Mouse (Mus musculus): ENCODE measurements at regions not wholly inside any gene's neighbourhood (a gene's known extent, or its start where the extent isn't known, plus 50 kb on each side); places are given as distances from the start of the nearest gene placed in this dataset.

DNA sequence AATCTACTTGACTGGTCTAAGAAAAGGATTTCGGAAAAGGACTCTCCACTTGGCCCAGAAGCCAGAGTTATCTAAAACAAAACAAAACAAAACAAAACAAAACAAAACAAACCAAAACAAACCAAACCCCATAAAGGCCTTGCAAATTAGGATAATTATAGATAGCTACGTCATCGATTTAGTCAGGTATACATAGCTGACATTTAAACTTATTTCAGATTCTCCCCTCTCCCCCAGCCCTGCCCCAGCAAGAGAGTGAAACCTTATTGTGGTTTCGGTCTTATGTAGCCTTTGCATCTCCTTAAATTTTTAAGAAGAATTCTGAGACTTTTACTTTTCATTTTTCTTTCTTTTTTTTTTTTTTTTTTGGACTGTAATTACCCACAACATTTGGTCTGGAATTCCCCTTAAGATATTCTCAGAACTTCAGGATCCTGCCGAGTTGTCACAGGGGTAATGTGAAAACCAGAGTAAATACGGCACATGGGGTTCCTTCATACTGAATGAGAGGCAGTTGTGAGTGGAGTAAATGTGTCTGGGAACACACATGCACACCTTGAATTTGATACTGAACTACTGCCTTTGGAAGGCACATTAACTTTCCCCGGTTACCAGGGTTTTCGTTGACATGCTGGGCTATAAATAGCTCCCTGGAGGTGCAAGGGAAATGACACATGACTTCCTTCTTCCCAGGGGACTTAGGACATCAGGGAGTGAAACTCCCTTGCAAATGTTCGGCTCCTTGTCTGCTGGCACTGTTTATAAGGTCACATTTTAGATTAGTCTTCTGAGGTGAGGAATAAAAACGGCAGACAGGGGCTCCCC lies 94.8 kb upstream of the Rap1b start:
- no peak for DNase-seq (ENCODE audit: low spot score in 2 of 2)

DNA sequence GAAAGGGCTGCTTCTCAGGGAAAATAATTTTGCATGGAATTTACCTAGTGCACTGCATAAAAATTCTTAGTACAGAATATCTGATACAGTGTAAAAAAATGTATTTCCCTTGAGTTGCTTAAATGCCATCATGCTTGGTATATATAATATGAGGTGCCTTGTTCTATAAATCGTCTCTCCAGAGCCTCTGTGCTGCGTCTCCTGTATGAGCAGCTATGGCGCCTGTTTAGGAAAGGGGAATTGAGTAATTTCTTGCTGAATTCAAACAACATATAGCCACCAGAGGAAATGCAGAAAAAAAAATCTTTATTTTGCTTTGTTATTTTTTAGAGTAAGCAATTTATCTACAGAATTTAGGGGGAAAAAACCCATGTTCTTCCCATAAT lies 95.4 kb upstream of the Rap1b start:
- no peak for DNase-seq (ENCODE audit: low spot score in 2 of 2)

DNA sequence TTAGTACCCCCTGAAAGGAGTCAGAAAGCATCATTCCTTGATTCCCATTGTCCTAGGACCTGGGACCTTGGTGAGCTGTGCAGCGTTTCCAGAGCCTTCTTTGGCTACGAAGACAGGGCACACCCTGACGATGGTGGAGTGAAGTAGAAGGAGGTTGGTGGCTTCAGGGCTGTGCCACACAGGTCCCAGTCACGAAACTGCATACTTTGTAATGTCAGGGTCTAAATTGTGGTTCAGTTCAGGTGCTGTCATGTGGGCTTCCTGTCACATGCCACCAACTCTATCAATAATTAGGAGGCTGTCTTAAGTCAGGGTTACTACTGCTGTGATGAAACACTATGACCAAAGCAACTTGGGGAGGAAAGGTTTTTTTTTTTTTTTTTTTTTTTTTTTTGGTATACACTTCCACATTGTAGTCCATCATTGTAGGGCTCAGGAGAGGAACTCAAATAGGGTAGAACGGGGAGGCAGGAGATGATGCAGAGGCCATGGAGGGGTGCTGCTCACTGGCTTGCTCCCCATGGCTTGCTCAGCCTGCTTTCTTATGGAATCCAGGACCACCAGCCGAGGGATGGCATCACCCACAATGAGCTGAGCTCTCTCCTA lies 98.0 kb upstream of the Rap1b start:
- no peak for DNase-seq (ENCODE audit: low spot score in 2 of 2)

DNA sequence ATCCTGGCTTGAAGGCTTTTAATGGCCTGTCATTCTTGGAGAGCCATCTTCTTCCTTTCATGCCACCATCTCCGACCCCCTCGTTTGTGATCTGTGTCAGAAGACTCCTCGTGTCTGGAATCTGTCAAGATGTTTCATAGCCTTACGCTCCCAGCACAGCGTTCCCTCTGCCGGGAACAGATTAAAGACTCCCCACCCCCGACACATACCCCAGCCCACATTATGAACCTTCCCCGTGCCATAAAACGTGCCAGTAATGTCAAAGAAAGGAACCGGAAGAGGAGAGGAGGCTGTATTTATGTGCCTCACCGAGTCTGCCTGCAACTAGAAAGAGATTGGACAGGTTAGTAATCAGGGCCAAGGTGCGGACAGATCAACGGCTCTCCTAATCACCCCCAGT lies 101.4 kb upstream of the Rap1b start:
- DNase-seq (ENCODE audit: low spot score in 2 of 2) = no peak

DNA sequence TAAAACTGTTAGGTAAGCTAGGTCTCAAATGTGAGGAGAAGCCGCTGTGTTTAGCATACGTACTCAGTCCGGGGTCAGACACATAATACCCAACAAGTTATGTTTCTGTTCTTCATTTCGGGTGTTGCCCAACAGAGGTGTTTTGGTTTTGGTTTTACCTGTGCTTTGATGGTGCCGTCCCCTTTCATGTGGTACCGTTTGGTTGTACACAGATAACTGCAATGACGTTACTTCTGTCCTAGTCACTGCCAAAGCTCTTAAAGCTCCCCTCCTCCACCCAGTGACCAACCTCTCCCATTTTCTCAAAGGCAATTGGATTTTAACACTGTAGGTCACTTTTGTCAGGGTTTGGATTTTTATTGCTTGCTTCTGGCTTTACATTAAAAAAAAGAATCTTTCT lies 102.1 kb upstream of the Rap1b start:
- DNase-seq (ENCODE audit: low spot score in 2 of 2) = no peak

DNA sequence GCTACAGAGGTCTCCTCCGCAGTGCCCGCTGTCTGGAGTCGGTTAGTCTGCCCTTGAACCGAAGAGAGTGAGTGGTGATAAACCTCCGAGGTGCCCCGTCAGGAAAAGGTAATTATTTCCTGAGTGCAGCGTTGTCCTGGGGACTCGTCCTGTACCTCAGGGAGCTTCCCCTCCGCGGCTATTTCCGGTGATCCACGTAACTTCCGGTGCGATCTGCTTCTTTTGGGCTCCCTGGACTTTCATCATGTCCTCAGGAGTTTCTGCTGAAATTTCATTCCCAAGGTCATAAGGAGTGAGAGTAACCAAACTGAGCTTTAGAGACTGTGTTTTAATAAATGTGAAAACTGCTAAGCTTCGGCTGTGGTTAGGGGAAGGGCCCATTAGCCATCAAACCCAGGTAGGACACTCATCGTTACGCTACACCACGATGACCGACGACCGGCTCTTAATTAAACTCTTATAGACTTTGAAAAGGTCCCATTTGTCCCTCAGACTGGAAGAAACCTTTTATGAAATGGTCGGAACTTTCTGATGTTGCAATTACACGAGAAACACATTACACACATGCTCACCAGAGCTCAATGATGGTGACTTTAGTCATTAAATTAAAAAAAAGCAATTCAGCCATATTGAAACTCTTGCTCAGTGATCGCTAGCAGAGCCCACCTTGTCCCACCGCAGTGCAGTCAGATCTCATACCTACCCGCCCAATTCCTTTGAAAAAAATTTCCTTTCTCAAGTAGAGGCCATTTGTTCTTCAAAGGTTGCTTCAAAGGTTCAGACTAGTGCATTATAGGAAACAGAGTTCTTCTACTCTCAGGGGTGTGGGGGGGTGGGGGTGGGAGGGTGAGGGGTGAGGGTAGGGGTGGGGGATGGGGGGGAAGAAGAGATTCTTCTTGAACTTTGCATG lies 106.5 kb upstream of the Rap1b start:
- DNase-seq (ENCODE audit: low spot score in 2 of 2) = no peak

DNA sequence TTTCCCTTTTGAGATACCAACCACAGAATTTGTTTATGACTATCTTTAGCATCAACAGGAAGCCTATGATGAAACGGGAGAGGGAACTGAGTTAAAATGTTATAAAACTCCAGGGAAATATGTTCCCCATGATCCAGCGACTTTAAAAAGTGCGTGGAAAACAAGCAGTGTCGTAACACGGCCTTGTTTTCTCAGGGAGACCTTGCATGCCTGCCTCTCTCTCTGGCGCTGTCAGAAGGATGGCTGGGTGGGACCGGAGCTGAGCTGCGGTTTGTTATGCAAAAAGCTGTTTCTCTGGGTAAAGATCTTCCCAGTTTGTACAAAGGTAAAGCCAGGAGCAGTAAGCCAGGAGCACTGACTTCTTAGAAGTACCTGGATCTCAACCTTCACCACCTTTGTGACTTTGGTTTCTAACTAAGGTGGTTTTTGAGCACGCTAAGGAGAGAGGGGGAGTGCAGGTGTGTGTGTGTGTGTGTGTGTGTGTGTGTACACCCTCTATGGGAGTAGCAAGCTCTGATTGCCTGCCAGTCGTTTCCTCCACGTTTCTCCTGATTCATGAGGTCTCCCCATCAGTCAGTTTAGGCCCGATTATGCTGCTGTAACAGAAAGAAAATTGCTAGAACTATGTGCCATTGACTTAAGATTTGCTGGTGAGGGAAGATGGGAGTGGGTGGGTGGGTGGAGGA lies 107.3 kb upstream of the Rap1b start:
- DNase-seq (ENCODE audit: low spot score in 2 of 2) = no peak

DNA sequence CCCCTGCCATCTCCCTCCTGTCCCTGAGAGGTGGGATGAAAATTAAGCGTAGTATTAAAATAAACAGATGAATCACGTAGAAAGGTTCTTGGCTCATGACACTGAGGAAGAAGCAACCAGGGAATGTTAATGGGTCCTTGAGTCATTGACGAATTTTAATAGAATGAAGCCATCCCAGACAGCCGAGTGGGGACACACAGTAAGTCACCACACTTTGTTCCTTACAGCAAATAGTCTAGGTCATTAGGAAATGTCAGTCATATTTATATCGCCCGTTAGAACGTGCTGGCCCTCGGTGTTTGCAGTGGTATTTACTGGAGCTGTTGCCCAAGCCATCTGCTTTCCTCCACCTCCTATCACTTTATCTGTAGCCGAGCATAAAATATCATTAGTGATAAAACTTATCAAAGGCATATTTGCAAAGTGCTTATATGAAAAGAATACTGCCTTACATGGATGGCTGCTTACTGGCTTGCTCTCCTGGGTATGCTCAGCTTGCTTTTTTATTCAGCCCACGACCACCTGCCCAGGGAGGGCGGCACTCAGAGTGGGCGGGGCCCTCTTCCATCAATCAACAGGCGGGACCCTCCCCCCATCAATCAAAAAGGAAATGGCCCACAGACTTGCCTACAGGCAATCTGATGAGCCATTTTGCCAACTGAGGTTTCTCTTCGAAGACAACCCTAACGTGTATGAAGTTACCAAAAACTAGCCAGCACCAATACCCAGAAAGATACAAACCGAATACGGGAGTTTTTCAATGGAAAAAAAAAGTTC lies 110.5 kb upstream of the Rap1b start:
- no peak for DNase-seq (ENCODE audit: low spot score in 2 of 2)

DNA sequence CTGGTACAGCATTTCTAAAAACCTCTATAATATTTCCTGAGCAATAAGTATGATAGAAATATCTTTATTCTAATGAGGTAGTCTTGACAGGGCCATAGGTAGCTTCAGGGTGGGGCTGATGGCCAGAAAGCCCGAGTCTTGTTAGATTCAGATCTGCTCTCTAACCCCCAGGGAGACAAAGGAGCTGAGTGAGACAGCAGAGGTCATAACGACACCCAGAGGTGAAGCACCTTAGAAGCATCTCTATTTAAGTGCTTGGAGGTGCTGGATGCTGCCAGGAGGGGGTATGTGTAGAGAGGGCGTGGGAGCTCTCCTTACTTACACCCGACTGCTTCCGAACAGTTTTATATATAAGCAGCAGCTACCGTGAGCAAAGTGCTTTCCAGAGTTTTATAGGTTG lies 128.9 kb upstream of the Rap1b start:
- DNase-seq (ENCODE audit: low spot score in 2 of 2) = no peak

DNA sequence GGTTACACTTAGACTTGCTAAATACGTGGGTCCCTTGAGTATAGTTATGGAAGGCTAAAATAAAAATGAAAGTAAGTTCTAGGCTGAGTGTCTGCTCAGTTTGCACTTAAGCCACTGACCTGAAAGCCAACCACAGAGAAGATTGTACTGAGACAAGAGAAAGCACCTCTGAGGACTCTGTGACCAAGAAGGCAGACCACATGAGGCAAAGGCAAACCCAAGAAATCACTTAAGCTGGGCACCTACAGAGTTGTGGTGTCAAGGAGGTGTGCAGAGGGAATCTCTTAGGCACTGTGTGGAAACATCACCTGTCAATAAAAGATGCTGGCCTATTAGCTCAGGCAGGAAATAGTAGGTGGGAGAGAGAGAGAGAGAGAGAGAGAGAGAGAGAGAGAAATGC lies 129.6 kb upstream of the Rap1b start:
- DNase-seq (ENCODE audit: low spot score in 2 of 2) = no peak

DNA sequence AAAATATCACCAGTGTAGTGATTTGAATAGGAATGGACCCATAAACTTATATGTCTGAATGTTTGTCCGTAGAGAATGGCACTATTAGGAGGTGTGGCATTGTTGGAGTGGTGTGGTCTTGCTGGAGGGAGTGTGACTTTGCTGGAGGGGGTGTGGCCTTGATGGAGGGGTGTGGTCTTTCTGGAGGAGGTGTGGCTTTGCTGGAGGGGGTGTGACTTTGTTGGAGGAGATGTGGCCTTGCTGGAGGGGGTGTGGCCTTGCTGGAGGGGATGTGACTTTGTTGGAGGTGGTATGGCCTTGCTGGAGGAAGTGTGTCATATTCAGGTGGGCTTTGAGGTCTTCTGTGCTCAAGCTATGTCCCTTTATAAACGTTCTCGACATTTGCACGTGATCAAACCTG lies 133.3 kb upstream of the Rap1b start:
- DNase-seq (ENCODE audit: low spot score in 2 of 2) = no peak

DNA sequence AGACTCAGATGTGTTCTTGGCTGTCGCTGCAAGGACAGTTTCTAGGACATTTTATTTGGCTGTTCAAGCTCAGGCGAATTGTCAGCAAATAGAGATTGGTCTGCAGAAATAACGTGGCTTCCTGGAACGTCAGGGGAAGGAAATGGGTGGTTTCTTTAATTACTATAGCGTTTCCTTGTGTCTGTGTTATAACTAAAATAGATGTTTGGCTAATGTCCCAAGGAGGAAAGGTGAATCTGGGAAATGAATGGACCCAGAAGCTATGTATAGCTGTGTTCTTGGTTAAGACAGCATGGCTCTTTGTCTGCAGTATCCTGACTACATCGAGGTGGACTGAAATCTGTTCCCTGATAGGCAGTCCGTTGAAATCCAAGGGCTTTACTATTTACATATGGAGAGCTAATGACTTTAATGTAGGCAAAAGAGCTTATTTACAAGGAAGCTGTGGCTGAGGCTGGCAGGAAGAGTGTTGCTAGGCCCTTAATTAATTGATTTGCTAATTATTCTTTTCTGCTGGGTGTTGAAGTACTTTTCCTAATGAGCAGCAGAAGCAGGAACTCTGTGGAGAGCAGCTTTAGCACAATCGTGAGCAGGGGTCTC lies 136.9 kb upstream of the Rap1b start:
- no peak for DNase-seq (ENCODE audit: low spot score in 2 of 2)

DNA sequence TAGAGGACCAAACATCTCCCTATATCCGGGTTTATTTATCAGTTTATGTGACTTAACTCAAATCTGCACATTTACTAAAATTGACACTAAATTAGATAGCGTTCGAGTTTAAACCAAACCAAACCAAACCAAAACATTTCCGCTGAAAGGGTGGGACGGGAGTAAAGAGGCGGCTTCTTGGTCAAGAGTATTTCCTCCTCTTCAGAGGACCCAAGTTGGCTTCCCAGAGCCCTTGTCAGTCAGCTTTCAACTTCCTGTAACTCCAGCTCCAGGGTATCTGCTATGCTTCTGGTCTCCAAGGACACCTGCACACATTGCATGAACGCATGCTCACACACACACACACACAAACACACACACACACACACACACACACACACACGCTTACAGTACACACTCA lies 137.4 kb upstream of the Rap1b start:
- no peak for DNase-seq (ENCODE audit: low spot score in 2 of 2)

DNA sequence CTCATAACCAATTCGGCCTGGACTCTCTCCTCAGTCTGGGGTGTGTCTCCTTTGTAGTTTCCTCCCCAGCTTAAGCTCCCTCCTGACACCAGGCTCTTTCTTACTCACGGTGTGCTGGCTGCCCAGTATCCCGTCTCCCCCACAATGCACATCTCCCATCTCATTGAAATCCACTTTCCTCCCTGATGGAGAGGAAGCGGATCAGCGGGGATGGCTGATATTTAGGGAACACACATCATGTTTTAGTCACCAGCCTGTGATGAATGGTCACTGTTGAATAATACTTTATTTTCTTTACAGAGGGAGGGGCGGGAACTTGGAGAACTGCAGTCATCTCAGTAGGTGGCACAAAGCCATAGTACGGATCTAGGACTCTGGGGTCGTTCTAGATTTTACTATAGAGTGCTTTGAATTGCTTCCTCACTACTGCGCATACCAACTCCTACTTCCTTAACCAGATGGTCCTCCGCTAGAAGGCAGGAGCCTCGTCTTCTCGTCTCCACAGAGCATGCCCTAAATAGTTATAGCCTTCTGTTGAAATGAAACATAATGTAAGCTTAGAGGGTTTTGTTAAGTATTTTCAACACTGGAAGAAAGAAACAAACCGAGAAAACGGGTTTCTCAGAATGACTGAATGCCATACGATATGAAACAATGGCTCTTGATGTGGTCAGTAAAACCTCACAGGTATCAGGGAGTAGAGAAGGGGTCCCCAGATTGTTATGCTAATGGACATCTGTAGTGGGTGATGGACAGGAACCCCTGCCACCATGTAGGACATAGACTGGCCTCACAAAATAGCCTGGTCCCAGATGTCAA lies 139.2 kb upstream of the Rap1b start:
- DNase-seq (ENCODE audit: low spot score in 2 of 2) = no peak

DNA sequence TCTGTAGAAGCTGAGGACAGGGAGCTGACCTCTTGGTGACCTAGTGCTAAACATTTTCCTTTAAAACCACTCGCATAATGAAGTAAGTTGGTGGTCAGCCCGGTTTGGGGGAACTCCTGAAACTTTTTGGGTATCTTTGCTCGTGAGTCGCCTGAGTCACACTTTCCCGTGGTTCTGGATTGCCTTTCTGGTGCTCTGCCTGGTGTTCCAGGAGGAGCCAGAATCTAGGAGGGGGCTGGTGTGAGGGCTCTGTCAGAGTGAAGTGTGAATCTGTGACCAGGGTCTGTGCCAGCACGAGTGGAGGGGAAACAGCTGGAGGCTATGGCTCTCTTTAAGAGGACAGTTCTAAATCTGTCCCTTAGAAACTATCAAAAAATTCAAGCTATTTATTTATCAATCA lies 141.8 kb upstream of the Rap1b start:
- peak in 1 of 2 experiments; percentile 44 for DNase-seq (ENCODE audit: low spot score in 2 of 2)

DNA sequence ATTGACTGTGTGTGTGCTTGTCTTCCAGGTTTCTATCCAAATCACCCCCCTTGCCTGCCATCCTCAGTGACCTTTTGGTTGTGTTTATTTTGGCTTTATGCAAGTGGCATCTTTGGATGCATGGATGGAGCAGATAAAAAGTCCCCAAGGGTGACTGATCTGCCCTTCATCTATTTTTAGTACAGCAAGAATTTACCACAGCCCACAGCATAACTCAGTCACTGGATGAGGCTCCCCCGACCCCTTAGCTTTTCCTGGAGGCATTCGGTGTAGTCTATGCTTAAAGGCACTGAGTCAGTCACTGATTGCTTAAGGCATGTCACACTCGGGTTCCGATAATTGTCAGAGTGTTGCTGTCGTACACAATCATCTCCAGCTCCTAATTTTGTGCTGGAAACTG lies 142.2 kb upstream of the Rap1b start:
- DNase-seq (ENCODE audit: low spot score in 2 of 2) = no peak

DNA sequence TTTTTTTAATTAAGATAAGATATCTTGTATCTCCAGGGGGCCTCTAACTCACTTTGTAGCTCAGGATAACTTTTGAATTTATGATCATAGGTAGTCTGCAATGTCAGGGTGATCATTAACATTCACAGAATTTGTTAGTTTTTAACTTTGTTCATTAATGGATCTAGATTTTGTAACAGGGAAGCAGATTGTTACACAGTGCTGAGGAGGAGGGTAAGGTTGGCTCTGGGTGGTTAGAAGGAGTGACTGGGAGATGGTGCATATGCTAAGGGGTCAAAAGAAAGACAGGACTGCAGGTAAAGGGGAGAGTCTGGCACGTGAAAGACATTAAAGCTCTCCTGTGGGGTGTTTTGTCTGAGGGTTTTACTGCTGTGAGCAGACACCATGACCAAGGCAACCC lies 145.3 kb upstream of the Rap1b start:
- DNase-seq (ENCODE audit: low spot score in 2 of 2) = no peak

DNA sequence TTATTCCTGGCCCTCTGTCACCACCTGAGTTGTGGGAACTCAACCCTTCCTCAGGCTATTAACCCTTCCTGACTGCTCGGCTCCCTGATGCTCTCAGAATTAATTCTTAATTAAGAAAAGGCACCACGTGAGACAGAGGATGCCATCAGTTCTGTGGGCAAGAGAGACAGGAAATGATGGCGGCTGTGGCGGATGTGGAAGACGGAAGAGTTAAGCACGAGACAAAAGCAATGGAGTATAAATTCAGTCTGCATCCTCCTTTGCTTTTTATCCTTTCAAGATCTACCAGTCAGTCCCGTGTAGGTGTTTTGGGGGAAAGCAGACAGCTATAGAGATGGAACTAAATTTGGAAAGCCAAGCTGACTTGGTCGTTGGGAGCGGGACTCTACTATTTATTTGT lies 146.5 kb upstream of the Rap1b start:
- no peak for DNase-seq (ENCODE audit: low spot score in 2 of 2)

DNA sequence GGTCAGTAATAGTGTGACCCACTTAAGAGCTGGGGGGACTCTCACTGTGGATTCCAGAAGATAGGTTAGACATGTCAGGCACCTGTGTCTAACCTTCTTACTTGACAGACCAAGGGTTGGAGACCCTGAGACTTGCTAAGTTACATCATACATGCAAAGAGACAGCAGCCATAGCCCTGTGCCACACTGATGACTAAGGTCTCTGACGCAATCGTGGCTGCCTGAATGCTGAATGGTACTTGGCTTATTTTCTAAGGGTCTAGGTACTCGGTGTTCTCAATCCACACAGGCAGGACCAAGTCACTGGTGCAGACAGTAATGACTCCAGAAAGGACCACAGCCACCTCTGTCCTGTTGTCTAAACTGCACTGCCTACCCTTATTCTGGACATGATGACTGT lies 147.8 kb upstream of the Mdm1 start:
- no peak for DNase-seq (ENCODE audit: low spot score in 2 of 2)

DNA sequence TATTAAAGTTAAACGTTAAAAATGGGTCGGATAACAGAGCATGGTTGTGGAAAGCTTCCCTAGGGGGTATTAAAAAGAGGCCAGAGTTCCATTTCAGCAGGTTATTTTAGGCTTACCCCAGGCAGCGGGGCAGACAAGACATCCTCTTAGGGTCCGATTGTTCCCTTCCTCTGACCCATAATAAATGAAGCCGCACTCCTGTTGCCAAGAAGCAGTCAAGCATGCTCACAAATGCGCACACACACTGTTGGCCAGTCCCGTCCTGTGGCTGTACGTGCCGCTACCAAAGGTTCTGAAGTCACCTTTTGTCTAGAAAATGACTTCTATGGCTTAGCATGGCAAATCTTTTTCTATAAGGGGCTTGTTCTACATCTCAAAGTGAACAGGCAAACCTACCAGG lies 146.8 kb upstream of the Mdm1 start:
- DNase-seq (ENCODE audit: low spot score in 2 of 2) = no peak

Measured in frontal cortex, postnatal 10 days (tissue).